Mouse (Mus musculus) E14TG2a.4 (cell line): ENCODE measurements at regions not wholly inside any gene's neighbourhood (a gene's known extent, or its start where the extent isn't known, plus 50 kb on each side); places are given as distances from the start of the nearest gene placed in this dataset.

ENCODE experiments used
- H3K27me3 ChIP-seq: 2 replicates; pipeline ENCODE4 v1.6.1; 2014; ENCODE audit warnings: low read length, control low read depth; ENCODE audit not compliant: insufficient read depth
- H3K36me3 ChIP-seq: 2 replicates; pipeline ENCODE4 v1.6.1; 2014; ENCODE audit warnings: low read length, control low read depth; ENCODE audit not compliant: insufficient read depth
- H3K4me1 ChIP-seq: replicated peaks from 2 replicates; pipeline ENCODE4 v1.6.1; 2014; ENCODE audit warnings: low read depth, low read length, control low read depth
- H3K4me3 ChIP-seq: replicated peaks from 2 replicates; pipeline ENCODE4 v1.5.1; 2014; ENCODE audit warnings: mild to moderate bottlenecking, low read length
- H3K9me3 ChIP-seq: 2 replicates; pipeline ENCODE4 v1.6.1; 2014; ENCODE audit warnings: low read length, control low read depth
- CTCF ChIP-seq: conservative IDR thresholded peaks from 2 replicates; pipeline ENCODE4 v1.5.1; 2014; ENCODE audit warnings: low read length
- NANOG ChIP-seq: IDR thresholded peaks from 2 replicates; pipeline ENCODE4 v1.6.1; 2014; ENCODE audit warnings: borderline replicate concordance, low read length, mixed read lengths
- POU5F1 ChIP-seq: IDR thresholded peaks from 2 replicates; pipeline ENCODE4 v1.6.1; 2014; ENCODE audit warnings: low read length, borderline replicate concordance

DNA sequence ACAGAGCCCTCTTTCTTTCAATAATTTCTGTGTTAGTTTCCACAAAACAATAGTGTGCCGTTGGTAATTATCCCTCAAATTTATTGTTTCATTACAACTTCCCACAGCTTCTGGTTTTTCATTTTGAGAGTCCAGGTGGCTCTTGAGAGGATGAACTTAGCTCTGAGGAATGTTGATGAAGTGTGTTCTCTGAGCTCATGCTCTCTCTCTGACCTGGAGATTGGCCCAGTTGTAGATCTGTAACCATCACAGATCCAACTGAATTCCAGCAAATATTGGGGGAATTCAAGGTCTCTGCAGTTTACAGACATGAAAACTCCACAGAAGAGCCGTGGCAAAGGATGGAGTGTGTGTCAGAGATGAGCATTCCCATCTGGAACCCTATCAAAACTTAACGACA is 96.5 kb upstream of the Spry2 start:
- H3K27me3 ChIP-seq, result no peaks in the 10 kb centered on the region
- peaks cover 5% of the 10 kb centered on the region; the same call in 1 of the 2 replicates for H3K9me3 ChIP-seq
- no peaks in the 10 kb centered on the region for H3K4me1 ChIP-seq
- H3K36me3 ChIP-seq, result no peaks in the 10 kb centered on the region
- H3K4me3 ChIP-seq, result no peak overlapping the region
- TF ChIP-seq NANOG (no peak), POU5F1 (no peak), CTCF (no peak)

DNA sequence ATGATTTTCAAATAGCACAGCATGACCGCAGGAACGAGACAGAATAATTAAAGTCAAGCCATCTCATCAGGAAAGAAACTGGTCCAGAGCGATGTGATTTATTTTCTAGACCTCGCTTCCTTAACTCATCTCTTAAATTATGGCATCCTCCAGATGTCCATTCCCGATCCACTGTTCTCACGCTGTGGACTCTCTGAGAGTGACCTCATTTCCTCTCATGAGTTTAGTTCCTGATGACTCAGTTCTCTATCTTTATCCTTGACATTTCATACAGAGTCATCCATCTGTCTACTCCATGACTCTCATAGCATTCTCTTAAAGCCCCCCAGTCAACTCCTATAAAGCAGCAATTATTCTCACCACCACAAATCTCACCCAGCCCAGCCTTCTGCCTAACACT is 103.2 kb upstream of the Spry2 start:
- TF ChIP-seq NANOG (no peak), CTCF (no peak), POU5F1 (no peak)
- Histone ChIP-seq H3K36me3 (no peaks in the 10 kb centered on the region), H3K4me1 (no peaks in the 10 kb centered on the region), H3K27me3 (no peaks in the 10 kb centered on the region), H3K9me3 (no peaks in the 10 kb centered on the region), H3K4me3 (no peak overlapping the region)

DNA sequence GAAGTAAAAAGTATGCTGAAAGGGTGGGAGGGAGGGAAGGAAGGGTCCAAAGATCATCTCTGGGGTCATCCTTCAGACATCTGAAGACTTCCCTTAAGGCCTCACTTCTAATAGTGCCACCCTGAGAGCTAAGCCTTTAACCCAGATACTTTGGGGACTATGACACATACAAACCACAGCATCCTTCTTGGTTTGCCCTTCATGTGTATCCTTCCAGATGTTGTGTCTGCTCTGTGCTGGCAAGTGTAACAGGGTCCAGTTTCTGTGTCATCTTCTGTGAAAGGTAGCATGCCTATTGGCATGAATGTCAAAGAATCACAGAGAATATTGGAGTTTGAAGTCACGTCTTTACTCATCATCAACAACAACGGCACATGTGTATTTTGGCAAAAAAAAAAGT is 98.2 kb upstream of the Trim52 start:
- Histone ChIP-seq H3K27me3 (no peaks in the 10 kb centered on the region), H3K9me3 (peaks cover 30% of the 10 kb centered on the region), H3K36me3 (no peaks in the 10 kb centered on the region), H3K4me3 (no peak overlapping the region), H3K4me1 (no peaks in the 10 kb centered on the region)
- TF ChIP-seq POU5F1, result no peak
- TF ChIP-seq CTCF, result no peak
- TF ChIP-seq NANOG, result no peak

DNA sequence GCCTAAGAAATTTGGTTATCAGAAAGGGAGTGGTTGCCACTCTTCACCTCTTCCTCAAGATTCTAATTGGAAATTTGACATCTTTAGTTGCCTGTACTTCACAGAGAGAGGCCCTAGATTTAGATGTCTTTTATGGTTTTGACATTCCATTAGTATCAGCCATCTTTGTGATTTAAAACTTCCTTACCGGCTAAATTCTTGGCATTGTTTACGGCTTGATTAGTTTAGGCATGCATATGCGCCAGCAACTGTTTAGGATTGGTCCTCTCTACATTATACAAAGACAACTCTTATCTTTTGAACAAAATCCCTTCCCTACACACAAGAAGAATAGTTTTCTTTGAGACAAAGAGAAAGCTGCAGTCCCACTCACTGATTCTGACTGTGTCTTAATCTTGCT is 97.0 kb upstream of the Trim52 start:
- H3K4me1 ChIP-seq, result no peaks in the 10 kb centered on the region
- H3K9me3 ChIP-seq, result peaks cover 34% of the 10 kb centered on the region
- H3K36me3 ChIP-seq, result no peaks in the 10 kb centered on the region
- H3K4me3 ChIP-seq, result no peak overlapping the region
- TF ChIP-seq CTCF (no peak), POU5F1 (no peak), NANOG (no peak)
- H3K27me3 ChIP-seq, result no peaks in the 10 kb centered on the region

DNA sequence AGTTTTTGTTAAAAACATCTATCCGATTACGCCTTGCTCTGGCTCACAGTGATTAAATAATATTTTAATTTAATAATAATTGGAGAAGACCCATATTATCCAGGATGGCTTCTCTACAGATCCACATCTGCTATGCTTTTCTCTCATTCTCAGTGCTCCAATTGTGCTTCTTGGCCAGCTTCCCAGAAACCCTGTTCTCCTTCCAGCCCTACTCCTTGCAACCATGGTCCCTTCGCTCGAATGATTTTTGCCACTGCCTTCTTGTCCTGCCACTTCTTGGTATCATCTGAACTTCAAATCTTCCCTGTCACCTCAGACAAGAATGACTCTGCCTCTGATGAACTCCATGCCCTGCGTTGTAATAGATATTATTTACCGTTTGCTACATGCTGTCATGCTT is 95.0 kb upstream of the Trim52 start:
- Histone ChIP-seq H3K36me3 (no peaks in the 10 kb centered on the region), H3K4me1 (no peaks in the 10 kb centered on the region), H3K27me3 (no peaks in the 10 kb centered on the region), H3K9me3 (peaks cover 31% of the 10 kb centered on the region), H3K4me3 (no peak overlapping the region)
- no peak for TF ChIP-seq CTCF

DNA sequence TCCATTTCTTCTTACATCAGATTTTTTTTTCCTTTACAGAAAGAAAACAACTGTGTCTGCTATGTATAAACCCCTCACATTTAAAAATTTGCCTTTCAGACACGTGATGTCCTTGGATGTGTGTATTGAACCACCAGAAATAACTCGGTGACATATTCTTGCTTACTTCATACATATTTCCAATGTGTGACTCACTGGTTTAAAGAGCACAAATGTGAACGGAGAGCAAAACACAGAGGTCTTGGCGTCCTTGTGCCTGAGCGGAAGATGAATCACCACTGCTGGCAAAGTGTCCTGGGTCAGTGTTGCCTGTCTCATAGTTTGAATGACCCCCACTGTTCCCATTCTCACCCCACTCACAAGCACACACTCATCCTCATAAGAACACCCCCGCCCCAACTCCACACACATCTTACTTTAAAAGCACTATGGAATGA is 94.0 kb upstream of the Trim52 start:
- Histone ChIP-seq H3K27me3 (no peaks in the 10 kb centered on the region), H3K9me3 (peaks cover 21% of the 10 kb centered on the region), H3K36me3 (no peaks in the 10 kb centered on the region), H3K4me1 (no peaks in the 10 kb centered on the region), H3K4me3 (no peak overlapping the region)
- TF ChIP-seq POU5F1 (no peak), CTCF (no peak)

DNA sequence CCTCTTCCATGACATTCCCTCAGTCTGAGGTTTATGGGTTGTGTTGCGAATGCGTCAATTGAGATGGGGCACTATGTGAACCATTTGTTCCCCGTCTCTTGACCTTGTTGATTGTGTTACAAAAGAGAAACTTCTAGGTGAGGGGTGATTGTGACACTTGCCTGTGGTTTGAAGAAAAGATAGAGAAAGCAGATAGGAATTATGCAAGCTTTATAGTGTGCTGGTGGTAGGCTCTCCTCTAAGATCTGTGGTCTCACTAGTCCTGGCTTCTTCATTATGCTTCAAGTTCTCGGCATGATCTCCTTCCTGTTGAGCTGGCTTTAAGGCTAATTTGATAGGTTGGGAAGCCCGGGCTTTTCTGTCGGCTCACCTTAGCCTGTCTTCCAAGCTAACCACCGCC is 83.2 kb upstream of the Trim52 start:
- Histone ChIP-seq H3K4me3 (no peak overlapping the region), H3K27me3 (no peaks in the 10 kb centered on the region), H3K4me1 (no peaks in the 10 kb centered on the region), H3K9me3 (peaks cover 16% of the 10 kb centered on the region; the same call in 1 of the 2 replicates), H3K36me3 (no peaks in the 10 kb centered on the region)
- TF ChIP-seq CTCF, result no peak
- no peak for TF ChIP-seq NANOG
- TF ChIP-seq POU5F1, result no peak

DNA sequence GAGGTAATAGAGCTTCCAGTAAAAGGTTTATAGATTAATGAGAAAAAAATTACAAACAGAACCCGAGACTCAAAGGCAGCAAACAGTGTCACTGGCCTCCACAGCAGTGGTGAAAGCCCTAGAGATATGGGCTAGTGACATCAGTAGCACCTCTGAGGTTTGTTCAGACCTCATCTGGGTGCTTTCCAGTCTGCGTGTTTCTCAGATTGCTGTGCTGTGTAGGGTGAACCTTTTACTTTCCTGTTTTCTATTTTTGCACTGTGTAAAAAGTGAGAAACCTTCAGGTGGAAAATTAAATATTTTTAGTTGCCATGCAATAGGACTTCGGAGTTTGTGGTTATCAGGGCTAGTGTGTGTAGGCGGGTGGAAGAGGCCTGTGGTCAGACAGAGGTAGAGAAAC is 79.2 kb upstream of the Trim52 start:
- Histone ChIP-seq H3K4me3 (no peak overlapping the region), H3K9me3 (peaks cover 44% of the 10 kb centered on the region), H3K36me3 (no peaks in the 10 kb centered on the region), H3K4me1 (no peaks in the 10 kb centered on the region), H3K27me3 (no peaks in the 10 kb centered on the region)
- TF ChIP-seq CTCF (no peak), NANOG (no peak), POU5F1 (no peak)

DNA sequence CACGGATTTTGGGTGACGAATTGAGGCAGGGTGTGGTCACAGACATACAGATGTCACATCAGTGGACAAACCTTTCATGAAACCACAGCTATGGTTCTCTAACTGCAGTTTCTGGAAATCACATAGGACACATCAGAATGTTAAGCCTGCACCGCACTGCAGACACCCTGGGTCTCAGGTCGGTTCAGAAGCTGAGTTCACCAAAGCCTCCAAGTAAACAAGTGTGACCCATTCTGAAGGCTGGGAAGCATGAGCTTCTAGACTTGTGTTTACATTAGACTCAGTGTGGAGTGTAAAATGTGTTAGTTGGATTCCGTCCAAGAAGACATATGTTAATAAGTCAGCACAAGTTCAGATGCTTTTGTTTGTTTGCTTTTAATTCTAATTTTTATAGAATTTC is 78.3 kb upstream of the Trim52 start:
- peaks cover 51% of the 10 kb centered on the region for H3K9me3 ChIP-seq
- no peak overlapping the region for H3K4me3 ChIP-seq
- H3K4me1 ChIP-seq, result no peaks in the 10 kb centered on the region
- H3K36me3 ChIP-seq, result no peaks in the 10 kb centered on the region
- TF ChIP-seq NANOG (no peak), POU5F1 (no peak), CTCF (no peak)
- no peaks in the 10 kb centered on the region for H3K27me3 ChIP-seq
